Mouse (Mus musculus) CH12.LX (cell line): ENCODE data around the gene Rtn4rl1.

ENCODE experiments used
- CTCF ChIP-seq, 2 experiments: IDR thresholded peaks in 1 of 2; conservative IDR thresholded peaks in 1 of 2; 2 replicates each; pipeline ENCODE4 v1.5.1; 2011 to 2012; ENCODE audit warnings: low read depth in 2 of 2, low read length in 2 of 2, improper control_type of control experiment in 1 of 2, inconsistent platforms in 1 of 2, mild to moderate bottlenecking in 1 of 2, moderate library complexity in 1 of 2
- POLR2A ChIP-seq: IDR thresholded peaks from 2 replicates; pipeline ENCODE4 v1.6.1; 2011; ENCODE audit warnings: low read depth, mild to moderate bottlenecking, improper control_type of control experiment, low read length
- POLR2AphosphoS2 ChIP-seq: IDR thresholded peaks from 2 replicates; pipeline ENCODE4 v1.6.1; 2011; ENCODE audit warnings: low read depth, low read length, improper control_type of control experiment
- ZC3H11A ChIP-seq: IDR thresholded peaks from 2 replicates; pipeline ENCODE4 v1.6.1; 2012; ENCODE audit warnings: low read depth, mild to moderate bottlenecking, inconsistent platforms, low read length, improper control_type of control experiment
- ZKSCAN1 ChIP-seq: IDR thresholded peaks from 2 replicates; pipeline ENCODE4 v1.6.1; 2012; ENCODE audit warnings: low read depth, inconsistent platforms, low read length, improper control_type of control experiment, borderline replicate concordance

GRCm38 (mm10) chr11:75173095-75173798 lies 20.3 kb upstream of the Rtn4rl1 start:
- no peak for TF ChIP-seq CTCF (conservative IDR thresholded peaks at IDR 0.05 in 1 of 2, IDR thresholded peaks at IDR 0.05 in 1 of 2; ENCODE audit: low read depth in 2 of 2, low read length in 2 of 2)
- no peak for TF ChIP-seq ZC3H11A
- TF ChIP-seq ZKSCAN1, result no peak
- no peak for TF ChIP-seq POLR2AphosphoS2
- peak; percentile 29; the same call in 1 of the 2 replicates for TF ChIP-seq POLR2A
